Mouse (Mus musculus) megakaryocyte, adult 5-6 weeks (primary cell): ENCODE results near the gene Tnk2. TPM values are rescaled to one million over a fixed set of nuclear protein-coding genes. Genes with fewer than 3 reads are reported as not detected.
A peak's percentile ranks its signal among the peaks of the same experiment; 100 is the strongest.

Experiments used
- ATAC-seq: 2 replicates; pipeline ENCODE4 v1.8.0; 2016; ENCODE audit warnings: mild to moderate bottlenecking, inconsistent platforms; ENCODE audit not compliant: poor library complexity, severe bottlenecking
- total RNA-seq, 2 experiments: library from RNA; stranded (forward) in 1 of 2; stranded (reverse) in 1 of 2; fragments of 153-499, 151-499 nt in 1 of 2; fragments of 221-1000, 200-1000 nt in 1 of 2; gene quantifications; 2 replicates each; pipeline versions ENCODE4 v1.2.3 to v1.2.4; 2015 to 2017

The Tnk2 gene
- 5.5 and 12.0 TPM in 2 replicates for total RNA-seq (2015)
- 6.4 and 8.6 TPM in 2 replicates for total RNA-seq (2017)

GRCm38 (mm10) chr16:32643661-32644061 lies at the start of gene Tnk2:
TSS of gene Tnk2 (plus strand) at chr16:32643874.
- peak; percentile 74 for ATAC-seq

GRCm38 (mm10) chr16:32593916-32594315 lies 49.8 kb upstream of the Tnk2 start:
- ATAC-seq: no peak

- 0 out of 2 replicates have a peak, but pooled peaks have one; percentile 17 for ATAC-seq
Measured at GRCm38 (mm10) chr16:32594701-32595100, 49.0 kb upstream of the Tnk2 start.

GRCm38 (mm10) chr16:32595142-32595855 lies 48.4 kb upstream of the Tnk2 start:
- ATAC-seq: peak; percentile 95

GRCm38 (mm10) chr16:32597909-32598381 lies 45.7 kb upstream of the Tnk2 start:
- ATAC-seq: 0 out of 2 replicates have a peak, but pooled peaks have one; percentile 28

- no peak for ATAC-seq
Measured at GRCm38 (mm10) chr16:32599151-32599550, 44.5 kb upstream of the Tnk2 start.

GRCm38 (mm10) chr16:32602193-32602685 lies 41.4 kb upstream of the Tnk2 start:
- no peak for ATAC-seq

- no peak for ATAC-seq
Measured at GRCm38 (mm10) chr16:32607562-32608343, 35.9 kb upstream of the Tnk2 start.

GRCm38 (mm10) chr16:32608344-32608711 lies 35.3 kb upstream of the Tnk2 start:
- no peak for ATAC-seq

GRCm38 (mm10) chr16:32608712-32609400 lies 34.8 kb upstream of the Tnk2 start, which contains the start of gene Tfrc:
TSS of gene Tfrc (plus strand) at chr16:32608920.
- peak; percentile 95 for ATAC-seq

GRCm38 (mm10) chr16:32609401-32609779 lies 34.3 kb upstream of the Tnk2 start:
- ATAC-seq: no peak

GRCm38 (mm10) chr16:32610460-32611255 lies 33.0 kb upstream of the Tnk2 start:
- ATAC-seq: no peak

- no peak for ATAC-seq
Measured at GRCm38 (mm10) chr16:32612052-32612451, 31.6 kb upstream of the Tnk2 start.

GRCm38 (mm10) chr16:32613269-32613834 lies 30.3 kb upstream of the Tnk2 start:
- no peak for ATAC-seq

- ATAC-seq: 0 out of 2 replicates have a peak, but pooled peaks have one; percentile 31
Measured at GRCm38 (mm10) chr16:32614047-32614446, 29.6 kb upstream of the Tnk2 start.

GRCm38 (mm10) chr16:32618946-32619345 lies 24.7 kb upstream of the Tnk2 start:
- no peak for ATAC-seq

- no peak for ATAC-seq
Measured at GRCm38 (mm10) chr16:32628140-32628539, 15.5 kb upstream of the Tnk2 start.

GRCm38 (mm10) chr16:32632328-32632824 lies 11.3 kb upstream of the Tnk2 start:
- ATAC-seq: no peak

- ATAC-seq: no peak
Measured at GRCm38 (mm10) chr16:32633486-32634012, 10.1 kb upstream of the Tnk2 start.
